Mouse (Mus musculus) liver, postnatal 0 days (tissue): ENCODE data around the gene Gnrhr. TPM values are rescaled to one million over a fixed set of nuclear protein-coding genes. Genes with fewer than 3 reads are reported as not detected.

Experiments used
- ATAC-seq: fragments of 200-750 bp; cut with Nextera tagmentation; 2 replicates; pipeline ENCODE4 v1.8.0; 2017; ENCODE audit warnings: mild to moderate bottlenecking, moderate library complexity
- DNase-seq: peaks from one replicate; pipeline ENCODE4 v3.0.0-alpha.2; 2016
- H3K27ac ChIP-seq: fragments of 300-500 bp; sonication (generic); 2 replicates; pipeline ENCODE4 v1.5.1; 2014; ENCODE audit warnings: antibody characterized with exemption, moderate library complexity, mild to moderate bottlenecking, low read depth
- H3K27me3 ChIP-seq: fragments of 300-500 bp; sonication (generic); 2 replicates; pipeline ENCODE4 v1.6.1; 2014; ENCODE audit warnings: low read length, control low read depth, mixed read lengths; ENCODE audit not compliant: insufficient read depth
- H3K36me3 ChIP-seq: fragments of 300-500 bp; sonication (generic); replicated peaks from 2 replicates; pipeline ENCODE4 v1.6.1; 2014; ENCODE audit warnings: mild to moderate bottlenecking, control low read depth, low read length, moderate library complexity, mixed read lengths; ENCODE audit not compliant: insufficient read depth
- H3K4me1 ChIP-seq: fragments of 300-500 bp; sonication (generic); 2 replicates; pipeline ENCODE4 v1.6.1; 2014; ENCODE audit warnings: antibody characterized with exemption, mild to moderate bottlenecking, control low read depth; ENCODE audit not compliant: insufficient read depth
- H3K4me2 ChIP-seq: fragments of 300-500 bp; sonication (generic); 2 replicates; pipeline ENCODE4 v1.6.1; 2014; ENCODE audit warnings: low read depth, mild to moderate bottlenecking, low read length, moderate library complexity, mixed read lengths
- H3K4me3 ChIP-seq: fragments of 300-500 bp; sonication (generic); 2 replicates; pipeline ENCODE4 v1.5.1; 2014; ENCODE audit warnings: low read depth, low read length
- H3K9ac ChIP-seq: fragments of 300-500 bp; sonication (generic); replicated peaks from 2 replicates; pipeline ENCODE4 v1.6.1; 2014; ENCODE audit warnings: mild to moderate bottlenecking, moderate library complexity
- H3K9me3 ChIP-seq: fragments of 300-500 bp; sonication (generic); 2 replicates; pipeline ENCODE4 v1.6.1; 2016; ENCODE audit warnings: mild to moderate bottlenecking, control low read depth, low read length, mixed read lengths
- CTCF ChIP-seq: sonication (generic); IDR thresholded peaks from 2 replicates; pipeline ENCODE4 v1.5.1; 2016; ENCODE audit warnings: antibody characterized with exemption, low read depth
- EP300 ChIP-seq: IDR thresholded peaks from 2 replicates; pipeline ENCODE4 v1.6.1; 2016; ENCODE audit warnings: antibody characterized with exemption, low read depth, mild to moderate bottlenecking
- WGBS: fragments of 180-500 bp; shearing (Covaris S2); extraction: QIAGEN DNeasy Blood & Tissue Kit; methylation state at CpG from one replicate; pipeline ENCODE4 v1.1.7; 2014; ENCODE audit not compliant: insufficient replicate concordance; 5-methylcytosine and 5-hydroxymethylcytosine counted together
- polyA plus RNA-seq: library from polyadenylated mRNA; unstranded; fragments of >200 nt; fragmentation: Nextera tagmentation; extraction: Ambion mirVana; gene quantifications from 2 replicates; pipeline ENCODE4 v1.2.1, GENCODE M21; 2015

Gene Gnrhr
- polyA plus RNA-seq = not detected in 2 replicates

GRCm38 (mm10) chr5:86197801-86198200 lies at the start of gene Gnrhr:
Gene Gnrhr, minus strand, starts transcription at chr5:86197901.
- Histone ChIP-seq H3K27me3 (no peaks in the 10 kb centered on the region), H3K4me2 (no peak within 1 kb of the TSS), H3K4me1 (no peaks in the 10 kb centered on the region), H3K27ac (no peak within 1 kb of the TSS), H3K9me3 (no peaks in the 10 kb centered on the region), H3K9ac (no peak within 1 kb of the TSS), H3K36me3 (no peaks in the 10 kb centered on the region), H3K4me3 (no peak within 1 kb of the TSS)
- DNase-seq = no peak
- 81% methylated on average over 10 of the region's 10 CpGs for WGBS
- ATAC-seq = no peak
- no peak for TF ChIP-seq EP300
- TF ChIP-seq CTCF = no peak

- no peaks in the 10 kb centered on the region for H3K4me1 ChIP-seq
- no peaks in the 10 kb centered on the region for H3K36me3 ChIP-seq
- TF ChIP-seq EP300 = no peak
- no peak for TF ChIP-seq CTCF
- no peak overlapping the region for H3K27ac ChIP-seq
- no peak overlapping the region for H3K4me2 ChIP-seq
- 83% methylated on average over 11 of the region's 11 CpGs for WGBS
- no peak for DNase-seq
- H3K27me3 ChIP-seq = no peaks in the 10 kb centered on the region
- H3K9me3 ChIP-seq = no peaks in the 10 kb centered on the region
- no peak overlapping the region for H3K9ac ChIP-seq
- no peak overlapping the region for H3K4me3 ChIP-seq
- no peak for ATAC-seq
Measured at GRCm38 (mm10) chr5:86246559-86246958, 48.9 kb upstream of the Gnrhr start.

- Histone ChIP-seq H3K4me3 (no peak overlapping the region), H3K4me1 (no peaks in the 10 kb centered on the region), H3K9ac (no peak overlapping the region), H3K27me3 (no peaks in the 10 kb centered on the region), H3K27ac (no peak overlapping the region), H3K9me3 (no peaks in the 10 kb centered on the region), H3K4me2 (no peak overlapping the region), H3K36me3 (no peaks in the 10 kb centered on the region)
- TF ChIP-seq CTCF (no peak), EP300 (no peak)
- no peak for DNase-seq
- WGBS = 36% methylated on average over 1 of the region's 1 CpGs
- ATAC-seq = no peak
Measured at GRCm38 (mm10) chr5:86244880-86245279, 47.2 kb upstream of the Gnrhr start.

GRCm38 (mm10) chr5:86244275-86244674 lies 46.6 kb upstream of the Gnrhr start:
- no peak overlapping the region for H3K4me2 ChIP-seq
- ATAC-seq (no peak), DNase-seq (no peak)
- H3K9me3 ChIP-seq = no peaks in the 10 kb centered on the region
- no peak for TF ChIP-seq EP300
- TF ChIP-seq CTCF = no peak
- H3K4me3 ChIP-seq = no peak overlapping the region
- H3K27me3 ChIP-seq = no peaks in the 10 kb centered on the region
- H3K36me3 ChIP-seq = no peaks in the 10 kb centered on the region
- no peaks in the 10 kb centered on the region for H3K4me1 ChIP-seq
- no peak overlapping the region for H3K9ac ChIP-seq
- WGBS = 74% methylated on average over 3 of the region's 3 CpGs
- H3K27ac ChIP-seq = no peak overlapping the region

GRCm38 (mm10) chr5:86227156-86227853 lies 29.6 kb upstream of the Gnrhr start:
- DNase-seq (no peak), ATAC-seq (no peak)
- no peak for TF ChIP-seq EP300
- no peak for TF ChIP-seq CTCF
- Histone ChIP-seq H3K27ac (no peak overlapping the region), H3K9ac (no peak overlapping the region), H3K9me3 (no peaks in the 10 kb centered on the region), H3K27me3 (no peaks in the 10 kb centered on the region), H3K36me3 (no peaks in the 10 kb centered on the region), H3K4me1 (no peaks in the 10 kb centered on the region), H3K4me2 (no peak overlapping the region), H3K4me3 (no peak overlapping the region)
- WGBS = 75% methylated on average over 5 of the region's 5 CpGs

GRCm38 (mm10) chr5:86191356-86191755 lies 6.3 kb downstream of the Gnrhr start:
- no peaks in the 10 kb centered on the region for H3K9me3 ChIP-seq
- ATAC-seq (no peak), DNase-seq (no peak)
- no peaks in the 10 kb centered on the region for H3K4me1 ChIP-seq
- no peaks in the 10 kb centered on the region for H3K36me3 ChIP-seq
- H3K27me3 ChIP-seq = no peaks in the 10 kb centered on the region
- 16% methylated on average over 4 of the region's 4 CpGs for WGBS
- no peak overlapping the region for H3K4me3 ChIP-seq
- no peak overlapping the region for H3K27ac ChIP-seq
- no peak overlapping the region for H3K4me2 ChIP-seq
- TF ChIP-seq CTCF (peak; percentile 66), EP300 (no peak)
- H3K9ac ChIP-seq = no peak overlapping the region
